In genomic region chr6:142993705-142994698, GRCm38 (mm10) we compare ENCODE assay signal across 10 mouse cellular contexts. TPM values are rescaled to one million over a fixed set of nuclear protein-coding genes. Genes with fewer than 3 reads are reported as not detected.
DNase-seq lines count a peak whose midpoint lies in the region; ATAC-seq and TF ChIP-seq lines count a peak whose summit lies in the region.
"Had no signal": no experiment of that assay in that cellular context is flagged by ENCODE, and none has a peak within 500 bp of the region (broad histone marks: within the 10 kb centered on the region; RNA-seq: fewer than 3 reads in every experiment).

No protein-coding gene starts in this region.

- H3K36me3 ChIP-seq in forebrain, embryonic 13.5 days (ENCODE audit: poor library complexity, severe bottlenecking): no peaks in the 10 kb centered on the region
- H3K36me3 ChIP-seq in forebrain, embryonic 12.5 days (replicated peaks): no peaks in the 10 kb centered on the region
- no peaks in the 10 kb centered on the region for H3K36me3 ChIP-seq in megakaryocyte, embryonic 14.5 days (replicated peaks; ENCODE audit: low read length)
- H3K36me3 ChIP-seq in intestine, postnatal 0 days (ENCODE audit: control insufficient read depth, insufficient read depth): no peaks in the 10 kb centered on the region

- no peak overlapping the region for H3K9ac ChIP-seq in forebrain, embryonic 13.5 days
- H3K9ac ChIP-seq in forebrain, embryonic 12.5 days: no peak overlapping the region
- H3K9ac ChIP-seq in intestine, postnatal 0 days (ENCODE audit: low read depth, low read length): no peak overlapping the region

- 0 out of 2 replicates have a peak, but pooled peaks have one; percentile 23 for TF ChIP-seq CTCF in intestine, postnatal 0 days (IDR thresholded peaks at IDR 0.05; ENCODE audit: low read depth)

- ATAC-seq in forebrain, embryonic 13.5 days: 0 out of 2 replicates have a peak, but pooled peaks have one; percentile 16
- ATAC-seq in forebrain, embryonic 12.5 days (ENCODE audit: low FRiP score): no peak
- no peak for ATAC-seq in megakaryocyte, adult 5-6 weeks (ENCODE audit: poor library complexity, severe bottlenecking)
- no peak for ATAC-seq in intestine, postnatal 0 days

- DNase-seq in thymus, postnatal 14 days: peak; percentile 48
- no peak for DNase-seq in adrenal gland, postnatal 4 days (ENCODE audit: low spot score in 2 of 2)
- no peak for DNase-seq in Muller cell, postnatal 12 days (ENCODE audit: inconsistent ontology term)
- DNase-seq: lung, postnatal 14 days had no signal

- no peak overlapping the region for H3K27ac ChIP-seq in forebrain, embryonic 13.5 days
- no peak overlapping the region for H3K27ac ChIP-seq in forebrain, embryonic 12.5 days
- no peak overlapping the region for H3K27ac ChIP-seq in intestine, postnatal 0 days (ENCODE audit: low read depth, low read length)

- peaks cover 19% of the 10 kb centered on the region for H3K4me1 ChIP-seq in forebrain, embryonic 13.5 days
- H3K4me1 ChIP-seq in forebrain, embryonic 12.5 days: peaks cover 26% of the 10 kb centered on the region
- peaks cover 15% of the 10 kb centered on the region for H3K4me1 ChIP-seq in megakaryocyte, embryonic 14.5 days
- H3K4me1 ChIP-seq in intestine, postnatal 0 days (replicated peaks; ENCODE audit: control insufficient read depth, insufficient read depth, low read length): no peaks in the 10 kb centered on the region

- H3K27me3 ChIP-seq in forebrain, embryonic 13.5 days: peaks cover 24% of the 10 kb centered on the region
- peaks cover 17% of the 10 kb centered on the region; the same call in 1 of the 2 replicates for H3K27me3 ChIP-seq in forebrain, embryonic 12.5 days
- peaks cover 27% of the 10 kb centered on the region for H3K27me3 ChIP-seq in megakaryocyte, embryonic 14.5 days (replicated peaks)
- no peaks in the 10 kb centered on the region for H3K27me3 ChIP-seq in intestine, postnatal 0 days (replicated peaks; ENCODE audit: control insufficient read depth, insufficient read depth, low read length)

- no peaks in the 10 kb centered on the region for H3K9me3 ChIP-seq in forebrain, embryonic 13.5 days (replicated peaks)
- H3K9me3 ChIP-seq in forebrain, embryonic 12.5 days: no peaks in the 10 kb centered on the region
- no peaks in the 10 kb centered on the region for H3K9me3 ChIP-seq in megakaryocyte, embryonic 14.5 days
- H3K9me3 ChIP-seq in intestine, postnatal 0 days (ENCODE audit: control insufficient read depth): no peaks in the 10 kb centered on the region

- no peak overlapping the region for H3K4me3 ChIP-seq in forebrain, embryonic 13.5 days
- no peak overlapping the region for H3K4me3 ChIP-seq in forebrain, embryonic 12.5 days (replicated peaks)
- peak overlapping the region; percentile 54 for H3K4me3 ChIP-seq in megakaryocyte, embryonic 14.5 days (replicated peaks)
- H3K4me3 ChIP-seq in intestine, postnatal 0 days (ENCODE audit: low read depth, low read length): no peak overlapping the region

- H3K4me2 ChIP-seq in forebrain, embryonic 13.5 days: no peak overlapping the region
- no peak overlapping the region for H3K4me2 ChIP-seq in forebrain, embryonic 12.5 days
- H3K4me2 ChIP-seq in intestine, postnatal 0 days (replicated peaks; ENCODE audit: low read depth): no peak overlapping the region

- 33% methylated on average over 14 of the region's 14 CpGs for WGBS in forebrain, embryonic 13.5 days
- 36% methylated on average over 14 of the region's 14 CpGs for WGBS in forebrain, embryonic 12.5 days
- 30% methylated on average over 14 of the region's 14 CpGs for WGBS in intestine, postnatal 0 days

RNA-seq across cellular contexts. Expression of gene St8sia1, which starts 29.8 kb away (rescaled TPM):
- 4.2 and 4.8 TPM in 2 replicates for polyA plus RNA-seq in forebrain, embryonic 13.5 days (2015; fragmentation: Nextera tagmentation; extraction: Ambion mirVana)
- polyA plus RNA-seq in forebrain, embryonic 12.5 days (2016; fragmentation: Nextera tagmentation; extraction: Ambion mirVana): 6.3 and 6.4 TPM in 2 replicates
- 0.04 and 0.17 TPM in 2 replicates for polyA plus RNA-seq in megakaryocyte, embryonic 14.5 days (2012; ENCODE audit: insufficient read depth, low replicate concordance)
- 1.3 and 1.4 TPM in 2 replicates for total RNA-seq in megakaryocyte, adult 5-6 weeks (2015)
- total RNA-seq in megakaryocyte, adult 5-6 weeks (2017): 0.48 and 0.85 TPM in 2 replicates
- 0.17 and 0.34 TPM in 2 replicates for polyA plus RNA-seq in intestine, postnatal 0 days (2015; fragmentation: Nextera tagmentation; extraction: Ambion mirVana)
- total RNA-seq in adrenal gland, postnatal 4 days (2021): 1 to 10 TPM; 4.3 to 5.3 TPM
- polyA plus RNA-seq: C2C12 had no signal
